Mouse (Mus musculus) 3134 (cell line): ENCODE results near the gene Il23a.
"Not testable (repeated sequence)": the region's sequence is repeated elsewhere in the genome, so short reads cannot be mapped to it uniquely, and the experiment has no call there.

Source experiments
- DNase-seq: peaks from one replicate; pipeline ENCODE4 v3.0.0-alpha.2; 2011; ENCODE audit warnings: low spot score; ENCODE audit not compliant: insufficient read length; ENCODE audit errors: extremely low read depth

Il23a gene

GRCm38 (mm10) chr10:128270287-128270841 lies 28.2 kb downstream of the Il23a start, which contains the start of gene Stat2:
TSS of gene Stat2 (plus strand) at chr10:128270559.
- peak; percentile 97 for DNase-seq

- no peak for DNase-seq
These were observed 29.2 kb downstream of the Il23a start for GRCm38 (mm10) chr10:128269206-128269910.

- DNase-seq = no peak
These were observed 30.2 kb downstream of the Il23a start, which contains the start of gene Apof for GRCm38 (mm10) chr10:128268371-128268770. TSS of gene Apof (plus strand) at chr10:128268671.

- DNase-seq = no peak
These were observed 34.9 kb downstream of the Il23a start for GRCm38 (mm10) chr10:128263393-128264310.

- DNase-seq = no peak
These were observed 36.3 kb downstream of the Il23a start for GRCm38 (mm10) chr10:128262300-128262699.

GRCm38 (mm10) chr10:128260376-128260775 lies 38.2 kb downstream of the Il23a start:
- DNase-seq = not testable (repeated sequence)

- DNase-seq = no peak
These were observed 38.6 kb downstream of the Il23a start for GRCm38 (mm10) chr10:128259946-128260345.

- no peak for DNase-seq
These were observed 39.6 kb downstream of the Il23a start for GRCm38 (mm10) chr10:128258953-128259352.

- peak; percentile 76 for DNase-seq
These were observed 42.2 kb downstream of the Il23a start for GRCm38 (mm10) chr10:128256328-128256727.

- DNase-seq = no peak
These were observed 42.6 kb downstream of the Il23a start for GRCm38 (mm10) chr10:128255925-128256324.

- DNase-seq = peak; percentile 33
These were observed 44.8 kb downstream of the Il23a start, which contains the start of gene Apon for GRCm38 (mm10) chr10:128253677-128254255. TSS of gene Apon (plus strand) at chr10:128254096.

GRCm38 (mm10) chr10:128250565-128250964 lies 48.0 kb downstream of the Il23a start:
- no peak for DNase-seq

GRCm38 (mm10) chr10:128247020-128247732 lies 51.4 kb downstream of the Il23a start:
- no peak for DNase-seq
